Mouse (Mus musculus) embryonic facial prominence, embryonic 12.5 days (tissue): ENCODE measurements at regions not wholly inside any gene's neighbourhood (a gene's known extent, or its start where the extent isn't known, plus 50 kb on each side); places are given as distances from the start of the nearest gene placed in this dataset.

Experiments used
- ATAC-seq: fragments of 200-750 bp; cut with Nextera tagmentation; 2 replicates; pipeline ENCODE4 v1.8.0; 2017; ENCODE audit not compliant: insufficient number of reproducible peaks, insufficient read depth, low FRiP score, low TSS enrichment
- H3K27ac ChIP-seq: fragments of 300-500 bp; sonication (generic); 2 replicates; pipeline ENCODE4 v1.5.1; 2016; ENCODE audit warnings: mild to moderate bottlenecking
- H3K27me3 ChIP-seq: fragments of 300-500 bp; sonication (generic); 2 replicates; pipeline ENCODE4 v1.6.1; 2016; ENCODE audit warnings: mild to moderate bottlenecking, moderate library complexity
- H3K36me3 ChIP-seq: fragments of 300-500 bp; sonication (generic); 2 replicates; pipeline ENCODE4 v1.6.1; 2016; ENCODE audit warnings: mild to moderate bottlenecking
- H3K4me1 ChIP-seq: fragments of 300-500 bp; sonication (generic); 2 replicates; pipeline ENCODE4 v1.6.1; 2016
- H3K4me2 ChIP-seq: fragments of 300-500 bp; sonication (generic); replicated peaks from 2 replicates; pipeline ENCODE4 v1.6.1; 2016; ENCODE audit warnings: mild to moderate bottlenecking, moderate library complexity
- H3K4me3 ChIP-seq: fragments of 300-500 bp; sonication (generic); 2 replicates; pipeline ENCODE4 v1.5.1; 2016; ENCODE audit warnings: mild to moderate bottlenecking
- H3K9ac ChIP-seq: fragments of 300-500 bp; sonication (generic); 2 replicates; pipeline ENCODE4 v1.6.1; 2016; ENCODE audit warnings: mild to moderate bottlenecking, moderate library complexity
- H3K9me3 ChIP-seq: fragments of 300-500 bp; sonication (generic); 2 replicates; pipeline ENCODE4 v1.6.1; 2016; ENCODE audit warnings: mild to moderate bottlenecking, moderate library complexity
- WGBS: fragments of 180-500 bp; shearing (Covaris S2); methylation state at CpG from one replicate; pipeline ENCODE4 v1.1.7; 2016; 5-methylcytosine and 5-hydroxymethylcytosine counted together

DNA sequence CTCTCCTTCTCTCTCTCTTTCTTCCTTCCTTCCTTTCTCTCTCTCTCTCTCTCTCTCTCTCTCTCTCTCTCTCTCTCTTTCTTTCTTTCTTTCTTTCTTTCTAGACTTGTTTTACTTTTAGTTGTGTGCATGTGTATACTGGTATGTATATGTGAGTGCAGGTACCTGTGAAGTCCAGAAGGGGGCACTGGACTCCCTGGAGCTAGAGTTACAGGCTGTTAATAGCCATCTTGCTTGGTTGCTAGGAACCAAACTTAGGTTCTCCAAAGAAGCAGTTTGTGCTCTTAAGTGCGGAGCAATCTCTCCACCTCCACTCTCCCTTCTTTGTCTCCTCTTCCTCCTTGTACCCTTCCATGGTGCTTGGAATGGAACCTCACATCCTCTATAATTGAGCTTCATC, 77.2 kb downstream of the Gm10604 start:
- H3K4me1 ChIP-seq = peaks cover 5% of the 10 kb centered on the region; the same call in 1 of the 2 replicates
- H3K9ac ChIP-seq = no peak overlapping the region
- ATAC-seq = no peak
- H3K36me3 ChIP-seq = no peaks in the 10 kb centered on the region
- H3K4me3 ChIP-seq = no peak overlapping the region
- no peaks in the 10 kb centered on the region for H3K27me3 ChIP-seq
- no peak overlapping the region for H3K27ac ChIP-seq
- no peaks in the 10 kb centered on the region for H3K9me3 ChIP-seq
- no peak overlapping the region for H3K4me2 ChIP-seq
- WGBS = 93% methylated on average over 1 of the region's 1 CpGs

GRCm38 (mm10) chr4:11903401-11903800, 77.7 kb downstream of the Gm10604 start:
- no peaks in the 10 kb centered on the region for H3K9me3 ChIP-seq
- ATAC-seq = no peak
- no peak overlapping the region for H3K9ac ChIP-seq
- H3K4me2 ChIP-seq = no peak overlapping the region
- WGBS = 91% methylated on average over 5 of the region's 5 CpGs
- H3K27me3 ChIP-seq = no peaks in the 10 kb centered on the region
- H3K4me3 ChIP-seq = no peak overlapping the region
- H3K4me1 ChIP-seq = peaks cover 5% of the 10 kb centered on the region; the same call in 1 of the 2 replicates
- H3K36me3 ChIP-seq = no peaks in the 10 kb centered on the region
- H3K27ac ChIP-seq = no peak overlapping the region

GRCm38 (mm10) chr4:11899979-11900624, 81.0 kb downstream of the Gm10604 start:
- Histone ChIP-seq H3K36me3 (no peaks in the 10 kb centered on the region), H3K27me3 (no peaks in the 10 kb centered on the region), H3K4me2 (peak overlapping the region; percentile 19; the same call in 1 of the 2 replicates), H3K9me3 (no peaks in the 10 kb centered on the region), H3K4me3 (no peak overlapping the region), H3K9ac (no peak overlapping the region), H3K4me1 (peaks cover 5% of the 10 kb centered on the region; the same call in 1 of the 2 replicates), H3K27ac (no peak overlapping the region)
- WGBS = 4% methylated on average over 10 of the region's 10 CpGs
- no peak for ATAC-seq

DNA sequence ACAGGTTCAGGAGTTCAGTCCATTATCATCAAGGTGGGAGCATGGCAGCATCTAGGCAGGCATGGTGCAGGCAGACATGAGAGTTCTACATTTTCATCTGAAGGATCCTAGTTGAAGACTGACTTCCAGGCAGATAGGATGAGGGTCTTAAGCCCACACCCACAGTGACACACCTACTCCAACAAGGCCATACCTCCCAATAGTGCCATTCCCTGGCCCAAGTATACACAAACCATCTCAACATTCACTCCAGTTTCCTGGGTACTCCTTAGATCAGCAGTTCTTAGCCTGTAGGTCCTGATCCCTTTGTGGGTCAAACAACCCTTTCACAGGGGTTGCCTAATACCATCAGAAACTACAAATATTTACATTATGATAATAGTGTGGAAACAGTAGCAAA, 83.8 kb downstream of the Gm10604 start:
- no peaks in the 10 kb centered on the region for H3K36me3 ChIP-seq
- H3K27ac ChIP-seq = no peak overlapping the region
- no peaks in the 10 kb centered on the region for H3K27me3 ChIP-seq
- H3K4me1 ChIP-seq = peaks cover 5% of the 10 kb centered on the region; the same call in 1 of the 2 replicates
- H3K9ac ChIP-seq = no peak overlapping the region
- H3K9me3 ChIP-seq = no peaks in the 10 kb centered on the region
- no peak overlapping the region for H3K4me2 ChIP-seq
- no peak overlapping the region for H3K4me3 ChIP-seq
- ATAC-seq = no peak

DNA sequence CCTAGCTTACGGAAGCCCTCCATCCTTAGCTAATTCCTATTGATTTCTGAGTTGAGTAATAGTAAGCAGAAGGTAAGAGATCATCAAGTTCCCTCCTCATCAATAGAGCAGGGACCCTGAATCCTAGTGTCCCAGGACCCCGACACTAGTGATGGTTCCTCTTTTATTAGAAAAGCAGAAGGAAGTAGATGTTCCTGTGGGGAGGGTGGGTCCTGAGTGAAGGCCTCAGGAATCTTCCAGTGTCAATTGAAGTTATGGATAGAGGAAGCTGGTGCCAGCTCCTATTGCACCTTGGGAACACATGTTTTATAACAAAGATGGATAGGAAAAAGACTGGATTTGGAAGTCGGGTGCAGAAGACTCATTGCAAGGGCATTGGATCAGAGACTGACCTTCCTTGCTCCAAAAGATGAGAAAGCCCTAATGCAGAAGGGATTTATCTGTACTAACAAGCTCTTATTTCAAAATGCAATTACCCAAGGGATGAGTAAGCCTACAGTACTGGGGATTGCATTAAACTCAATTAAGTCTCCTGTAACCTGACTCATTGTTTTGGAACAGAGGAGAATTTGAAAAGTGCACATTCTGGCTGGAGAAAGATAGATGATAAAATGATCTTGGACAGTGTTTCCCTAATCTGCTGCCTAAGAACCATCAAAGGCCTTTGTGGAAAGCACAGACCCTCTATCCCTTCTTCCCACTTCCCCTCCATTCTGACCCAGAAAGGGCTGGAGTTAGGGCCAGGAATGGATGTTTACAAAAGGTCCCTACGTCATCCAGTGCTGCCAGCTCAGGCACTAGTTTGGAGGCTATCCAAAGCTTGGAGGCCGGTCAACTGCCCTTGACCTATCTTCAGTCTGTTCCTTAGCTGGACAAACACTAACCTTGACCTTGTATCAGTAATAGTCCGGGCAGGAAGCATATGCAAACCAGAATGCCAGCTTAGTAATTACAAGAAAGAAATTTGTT, 84.9 kb downstream of the Gm10604 start:
- WGBS = 81% methylated on average over 6 of the region's 6 CpGs
- H3K4me3 ChIP-seq = no peak overlapping the region
- no peak for ATAC-seq
- no peaks in the 10 kb centered on the region for H3K27me3 ChIP-seq
- no peak overlapping the region for H3K4me2 ChIP-seq
- no peaks in the 10 kb centered on the region for H3K36me3 ChIP-seq
- H3K4me1 ChIP-seq = peaks cover 5% of the 10 kb centered on the region; the same call in 1 of the 2 replicates
- H3K9ac ChIP-seq = no peak overlapping the region
- no peaks in the 10 kb centered on the region for H3K9me3 ChIP-seq
- H3K27ac ChIP-seq = no peak overlapping the region

- Histone ChIP-seq H3K9ac (no peak overlapping the region), H3K4me3 (no peak overlapping the region), H3K9me3 (no peaks in the 10 kb centered on the region), H3K27me3 (no peaks in the 10 kb centered on the region), H3K27ac (no peak overlapping the region), H3K4me2 (no peak overlapping the region), H3K36me3 (no peaks in the 10 kb centered on the region), H3K4me1 (no peaks in the 10 kb centered on the region)
- 43% methylated on average over 9 of the region's 9 CpGs for WGBS
- ATAC-seq = 0 out of 2 replicates have a peak, but pooled peaks have one; percentile 10
These were observed 87.4 kb downstream of the Gm10604 start for GRCm38 (mm10) chr4:11893560-11894205.

GRCm38 (mm10) chr4:11889039-11889600, 91.9 kb downstream of the Gm10604 start:
- no peak overlapping the region for H3K4me3 ChIP-seq
- no peak overlapping the region for H3K27ac ChIP-seq
- no peaks in the 10 kb centered on the region for H3K9me3 ChIP-seq
- H3K27me3 ChIP-seq = no peaks in the 10 kb centered on the region
- no peak overlapping the region for H3K4me2 ChIP-seq
- WGBS = 86% methylated on average over 6 of the region's 6 CpGs
- no peaks in the 10 kb centered on the region for H3K36me3 ChIP-seq
- no peak overlapping the region for H3K9ac ChIP-seq
- peaks cover 6% of the 10 kb centered on the region for H3K4me1 ChIP-seq
- no peak for ATAC-seq

DNA sequence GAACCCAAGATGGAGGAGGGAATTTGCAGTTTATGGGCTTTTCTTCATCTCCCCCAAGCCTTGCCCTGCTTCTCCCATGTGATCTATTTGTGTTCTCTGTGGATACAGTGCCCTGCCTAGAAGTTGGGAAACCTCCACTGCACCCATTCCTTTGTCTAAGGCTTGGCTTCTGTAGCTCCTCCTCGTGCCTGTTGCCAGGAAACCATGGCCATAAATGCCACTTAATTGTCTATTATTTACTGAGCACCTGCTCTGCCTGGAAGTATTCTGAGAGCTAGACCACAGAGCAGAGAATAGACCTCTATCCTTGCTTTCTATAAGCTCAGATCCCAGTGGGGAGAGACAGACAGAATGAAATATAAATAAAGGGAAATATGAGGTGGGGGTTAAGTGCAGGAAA, 93.7 kb downstream of the Gm10604 start:
- H3K4me3 ChIP-seq = no peak overlapping the region
- WGBS = 44% methylated on average over 1 of the region's 1 CpGs
- H3K9ac ChIP-seq = no peak overlapping the region
- H3K27ac ChIP-seq = no peak overlapping the region
- no peaks in the 10 kb centered on the region for H3K9me3 ChIP-seq
- ATAC-seq = no peak
- H3K4me1 ChIP-seq = peaks cover 6% of the 10 kb centered on the region
- no peaks in the 10 kb centered on the region for H3K36me3 ChIP-seq
- no peak overlapping the region for H3K4me2 ChIP-seq
- no peaks in the 10 kb centered on the region for H3K27me3 ChIP-seq

DNA sequence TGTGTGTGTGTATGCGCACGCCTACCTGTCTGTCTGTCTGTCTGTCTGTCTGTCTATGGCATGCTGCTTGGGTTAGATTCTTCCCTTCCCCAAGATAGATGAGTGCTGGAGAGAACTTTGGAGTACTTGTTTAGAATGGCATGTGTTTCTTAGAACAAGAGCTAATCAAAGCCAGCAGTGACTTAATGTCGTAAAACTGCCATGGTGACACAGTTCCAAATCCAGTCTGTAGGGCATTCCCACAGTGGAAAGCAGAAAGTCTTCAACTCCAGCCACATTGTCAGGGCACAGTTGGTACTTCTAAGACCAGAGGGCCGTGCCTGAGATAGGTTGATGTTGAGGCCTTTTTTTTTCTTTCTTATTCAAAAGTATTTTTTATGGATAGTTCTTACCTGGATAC, 95.6 kb downstream of the Gm10604 start:
- Histone ChIP-seq H3K27me3 (no peaks in the 10 kb centered on the region), H3K9ac (no peak overlapping the region), H3K9me3 (no peaks in the 10 kb centered on the region), H3K4me2 (no peak overlapping the region), H3K4me3 (no peak overlapping the region), H3K4me1 (peaks cover 6% of the 10 kb centered on the region), H3K36me3 (no peaks in the 10 kb centered on the region), H3K27ac (no peak overlapping the region)
- no peak for ATAC-seq
- 68% methylated on average over 4 of the region's 4 CpGs for WGBS

GRCm38 (mm10) chr4:11884818-11885217, 96.2 kb downstream of the Gm10604 start:
- H3K9ac ChIP-seq = no peak overlapping the region
- H3K4me2 ChIP-seq = no peak overlapping the region
- no peaks in the 10 kb centered on the region for H3K36me3 ChIP-seq
- no peak overlapping the region for H3K4me3 ChIP-seq
- peak; percentile 44; the same call in 1 of the 2 replicates for ATAC-seq
- no peaks in the 10 kb centered on the region for H3K9me3 ChIP-seq
- no peaks in the 10 kb centered on the region for H3K27me3 ChIP-seq
- H3K27ac ChIP-seq = no peak overlapping the region
- 19% methylated on average over 7 of the region's 7 CpGs for WGBS
- peaks cover 6% of the 10 kb centered on the region for H3K4me1 ChIP-seq

GRCm38 (mm10) chr4:11883295-11883694, 97.8 kb downstream of the Gm10604 start:
- Histone ChIP-seq H3K9me3 (no peaks in the 10 kb centered on the region), H3K9ac (no peak overlapping the region), H3K27me3 (no peaks in the 10 kb centered on the region), H3K4me3 (no peak overlapping the region), H3K4me1 (peaks cover 6% of the 10 kb centered on the region), H3K27ac (no peak overlapping the region), H3K36me3 (no peaks in the 10 kb centered on the region), H3K4me2 (no peak overlapping the region)
- 52% methylated on average over 5 of the region's 5 CpGs for WGBS
- ATAC-seq = no peak
